9 mouse cellular contexts compared by ENCODE assay signal in genomic region chr12:105483503-105483902, GRCm38 (mm10). TPM values are rescaled to one million over a fixed set of nuclear protein-coding genes. Genes with fewer than 3 reads are reported as not detected.
DNase-seq lines count a peak whose midpoint lies in the region; ATAC-seq and TF ChIP-seq lines count a peak whose summit lies in the region.
"Had no signal": no experiment of that assay in that cellular context is flagged by ENCODE, and none has a peak within 500 bp of the region (broad histone marks: within the 10 kb centered on the region; RNA-seq: fewer than 3 reads in every experiment).

No protein-coding gene starts in this region.

- WGBS in heart, adult 2 months, result 48% methylated on average over 3 of the region's 3 CpGs
- whole genome bisulfite sequencing in heart, embryonic 12.5 days, result 54% methylated on average over 3 of the region's 3 CpGs

- H3K36me3 ChIP-seq in heart, adult 2 months (ENCODE audit: control insufficient read depth, insufficient read depth, low read length), result no peaks in the 10 kb centered on the region
- H3K36me3 ChIP-seq in heart, embryonic 12.5 days, result no peaks in the 10 kb centered on the region; the same call in 1 of the 2 replicates
- peaks cover 0 to 4% of the 10 kb centered on the region in 2 experiments for H3K36me3 ChIP-seq in CH12.LX (replicated peaks in 1 of 2; ENCODE audit: control insufficient read depth in 1 of 2, insufficient read depth in 1 of 2, low read length in 1 of 2)

- H3K4me1 ChIP-seq in heart, adult 2 months (ENCODE audit: control insufficient read depth, insufficient read depth, low read length), result no peaks in the 10 kb centered on the region
- H3K4me1 ChIP-seq in heart, embryonic 12.5 days (replicated peaks), result no peaks in the 10 kb centered on the region; the same call in 1 of the 2 replicates
- H3K4me1 ChIP-seq in CH12.LX (ENCODE audit: control insufficient read depth in 1 of 2, insufficient read depth in 2 of 2), result peaks cover 0 to 5% of the 10 kb centered on the region in 2 experiments; a peak in 2 of 4 replicates
- H3K4me1 ChIP-seq: midbrain, embryonic 12.5 days had no signal

- H3K4me2 ChIP-seq in heart, embryonic 12.5 days, result no peak overlapping the region
- H3K4me2 ChIP-seq in CH12.LX (ENCODE audit: insufficient read depth, low read depth, poor library complexity, severe bottlenecking), result no peak overlapping the region
- H3K4me2 ChIP-seq: midbrain, embryonic 12.5 days had no signal

- H3K9me3 ChIP-seq in heart, embryonic 12.5 days (replicated peaks), result no peaks in the 10 kb centered on the region
- no peaks in the 10 kb centered on the region for H3K9me3 ChIP-seq in CH12.LX (replicated peaks; ENCODE audit: low read length)
- H3K9me3 ChIP-seq: midbrain, embryonic 12.5 days had no signal

- no peak overlapping the region for H3K4me3 ChIP-seq in heart, adult 2 months
- no peak overlapping the region for H3K4me3 ChIP-seq in heart, embryonic 12.5 days
- no peak overlapping the region for H3K4me3 ChIP-seq in CH12.LX (replicated peaks in 1 of 3; ENCODE audit: low read depth in 2 of 3, low read length in 2 of 3, poor library complexity in 1 of 3)
- H3K4me3 ChIP-seq: midbrain, embryonic 12.5 days had no signal

- H3K9ac ChIP-seq in heart, adult 2 months (ENCODE audit: low read depth, low read length), result no peak overlapping the region
- no peak overlapping the region for H3K9ac ChIP-seq in heart, embryonic 12.5 days
- no peak overlapping the region for H3K9ac ChIP-seq in CH12.LX (ENCODE audit: insufficient read depth, low read depth)
- H3K9ac ChIP-seq: midbrain, embryonic 12.5 days had no signal

- H3K79me2 ChIP-seq in heart, adult 2 months (replicated peaks; ENCODE audit: control insufficient read depth, insufficient read depth, low read length), result no peaks in the 10 kb centered on the region
- no peaks in the 10 kb centered on the region for H3K79me2 ChIP-seq in CH12.LX (replicated peaks; ENCODE audit: control insufficient read depth, extremely low read depth, insufficient read depth, poor library complexity, severe bottlenecking)

- TF ChIP-seq RAD21 in CH12.LX (IDR thresholded peaks at IDR 0.05; ENCODE audit: low read depth, low read length), result peak; percentile 62

- intact Hi-C loops in heart, adult 2 months (cut with DNase I), result no loop called here

- peak; percentile 74 for TF ChIP-seq CTCF in heart, adult 2 months (IDR thresholded peaks at IDR 0.05)
- TF ChIP-seq CTCF in CH12.LX (conservative IDR thresholded peaks at IDR 0.05 in 1 of 2, IDR thresholded peaks at IDR 0.05 in 1 of 2; ENCODE audit: low read depth in 2 of 2, low read length in 2 of 2), result peak; percentile 61 to 83

- no peak for DNase-seq in heart, adult 2 months
- DNase-seq in CH12.LX (ENCODE audit: extremely low read depth), result peak; percentile 67
- DNase-seq in kidney, postnatal 36 days, result peak; percentile 31 to 45
- no peak for DNase-seq in ovary, adult 18-20 months (ENCODE audit: low spot score)
- no peak for DNase-seq in left cerebral cortex, adult 11 months (ENCODE audit: low spot score)
- DNase-seq in adrenal gland, postnatal 10 days, result no peak

- no peak for TF ChIP-seq POLR2A in heart, adult 2 months (IDR thresholded peaks at IDR 0.05; ENCODE audit: insufficient read depth, low read depth, low read length)
- no peak for TF ChIP-seq POLR2A in CH12.LX (IDR thresholded peaks at IDR 0.05; ENCODE audit: low read depth, low read length)

- H3K27me3 ChIP-seq in heart, adult 2 months (ENCODE audit: control insufficient read depth, insufficient read depth, low read length), result no peaks in the 10 kb centered on the region
- H3K27me3 ChIP-seq in heart, embryonic 12.5 days (replicated peaks), result no peaks in the 10 kb centered on the region
- no peaks in the 10 kb centered on the region for H3K27me3 ChIP-seq in CH12.LX (replicated peaks)
- H3K27me3 ChIP-seq: midbrain, embryonic 12.5 days had no signal

- in situ Hi-C loops in CH12.LX (cut with MboI; ENCODE audit: low pct_ligation_motif_present, low pct_unique_long_range_greater_than_20kb, low sequenced_read_pairs), result no loop called here

- H3K27ac ChIP-seq in heart, adult 2 months, result no peak overlapping the region
- no peak overlapping the region for H3K27ac ChIP-seq in heart, embryonic 12.5 days (ENCODE audit: poor library complexity, severe bottlenecking)
- H3K27ac ChIP-seq in CH12.LX (ENCODE audit: insufficient read depth, low read depth), result no peak overlapping the region
- H3K27ac ChIP-seq: midbrain, embryonic 12.5 days had no signal

- no peak for TF ChIP-seq EP300 in heart, adult 2 months (IDR thresholded peaks at IDR 0.05; ENCODE audit: insufficient read depth, low read depth, low read length)
- TF ChIP-seq EP300 in CH12.LX (IDR thresholded peaks at IDR 0.05; ENCODE audit: low read length), result no peak

- no peak for ATAC-seq in heart, embryonic 12.5 days (ENCODE audit: insufficient number of reproducible peaks, low FRiP score)
- ATAC-seq in common myeloid progenitor, adult 5-6 weeks (replicated peaks; ENCODE audit: low read depth, poor library complexity, severe bottlenecking), result peak; percentile 88

- dilution Hi-C loops in CH12.LX (cut with MboI; ENCODE audit: extremely low pct_ligation_motif_present, extremely low pct_unique_long_range_greater_than_20kb, low sequenced_read_pairs), result no loop called here

TF ChIP-seq in CH12.LX, 34 proteins besides CTCF, POLR2A, EP300 and RAD21:
- no peak for TF ChIP-seq GABPA (IDR thresholded peaks at IDR 0.05; ENCODE audit: insufficient replicate concordance, low read depth, low read length)
- peak; percentile 61 for TF ChIP-seq SMC3 (IDR thresholded peaks at IDR 0.05; ENCODE audit: low read depth, low read length)
TF ChIP-seq in CH12.LX: peak in this region for 1.

RNA-seq across cellular contexts. Expression of gene D430019H16Rik, which starts 29.8 kb away (rescaled TPM):
- under 1 TPM; 0.14 to 0.16 TPM for total RNA-seq in heart, adult 2 months (2021)
- 1.0 and 1.1 TPM in 2 replicates for polyA plus RNA-seq in heart, adult 2 months (2012; rRNA removed)
- polyA plus RNA-seq in heart, embryonic 12.5 days (2016; fragmentation: Nextera tagmentation; extraction: Ambion mirVana), result 0.36 and 0.37 TPM in 2 replicates
- total RNA-seq in CH12.LX (2012; rRNA removed) (0.34 and 0.42 TPM in 2 replicates), CH12.LX (2014; rRNA removed) (0.81 and 0.91 TPM in 2 replicates)
- 0.94 and 0.96 TPM in 2 replicates for polyA plus RNA-seq in CH12.LX (2012; ENCODE audit: insufficient read length, low read depth)
- not detected in 2 replicates for total RNA-seq in common myeloid progenitor, adult 5-6 weeks (2017)
- total RNA-seq in adrenal gland, postnatal 10 days (2021), result 1 to 10 TPM; 6.0 to 8.0 TPM

Comparison
In these comparisons a context has a peak if more than half of its experiments do, and no peak if none do; other contexts are left out.
1. DNase-seq: peak in CH12.LX (single experiment) and kidney, postnatal 36 days (2 of 2); none in heart, adult 2 months (0 of 2), ovary, adult 18-20 months (single experiment), left cerebral cortex, adult 11 months (single experiment) and adrenal gland, postnatal 10 days (single experiment).